Mouse (Mus musculus) intestine, embryonic 14.5 days (tissue): ENCODE data around the gene Pex16. TPM values are rescaled to one million over a fixed set of nuclear protein-coding genes. Genes with fewer than 3 reads are reported as not detected.

Experiments
- ATAC-seq: fragments of 200-750 bp; cut with Nextera tagmentation; replicated peaks from 2 replicates; pipeline ENCODE4 v1.8.0; 2017; ENCODE audit warnings: low read depth, moderate number of reproducible peaks, moderate TSS enrichment, moderate library complexity; ENCODE audit not compliant: low FRiP score, low TSS enrichment
- DNase-seq: peaks from one replicate; pipeline ENCODE4 v3.0.0-alpha.2; 2018; ENCODE audit warnings: low spot score
- H3K27ac ChIP-seq: fragments of 300-500 bp; sonication (generic); 2 replicates; pipeline ENCODE4 v1.5.1; 2014; ENCODE audit warnings: low read depth, mild to moderate bottlenecking, control low read depth
- H3K27me3 ChIP-seq: fragments of 300-500 bp; sonication (generic); replicated peaks from 2 replicates; pipeline ENCODE4 v1.6.1; 2014; ENCODE audit warnings: low read length, control low read depth; ENCODE audit not compliant: control insufficient read depth, insufficient read depth
- H3K36me3 ChIP-seq: fragments of 300-500 bp; sonication (generic); 2 replicates; pipeline ENCODE4 v1.6.1; 2014; ENCODE audit warnings: low read length, control low read depth; ENCODE audit not compliant: control insufficient read depth, insufficient read depth
- H3K4me1 ChIP-seq: fragments of 300-500 bp; sonication (generic); replicated peaks from 2 replicates; pipeline ENCODE4 v1.6.1; 2014; ENCODE audit warnings: low read length, control low read depth, mixed read lengths; ENCODE audit not compliant: control insufficient read depth, insufficient read depth
- H3K4me2 ChIP-seq: fragments of 300-500 bp; sonication (generic); 2 replicates; pipeline ENCODE4 v1.6.1; 2014; ENCODE audit warnings: low read length
- H3K4me3 ChIP-seq: fragments of 300-500 bp; sonication (generic); 2 replicates; pipeline ENCODE4 v1.5.1; 2014; ENCODE audit warnings: low read depth, low read length, control low read depth, mixed read lengths
- H3K9ac ChIP-seq: fragments of 300-500 bp; sonication (generic); 2 replicates; pipeline ENCODE4 v1.6.1; 2014; ENCODE audit warnings: mild to moderate bottlenecking, low read length
- H3K9me3 ChIP-seq: fragments of 300-500 bp; sonication (generic); 2 replicates; pipeline ENCODE4 v1.6.1; 2016; ENCODE audit warnings: low read length, control low read depth; ENCODE audit not compliant: control insufficient read depth
- WGBS: fragments of 180-500 bp; shearing (Covaris S2); extraction: QIAGEN DNeasy Blood & Tissue Kit; methylation state at CpG from one replicate; pipeline ENCODE4 v1.1.7; 2014; 5-methylcytosine and 5-hydroxymethylcytosine counted together
- polyA plus RNA-seq: library from polyadenylated mRNA; unstranded; fragments of >200 nt; fragmentation: Nextera tagmentation; extraction: Ambion mirVana; gene quantifications from 2 replicates; pipeline ENCODE4 v1.2.1, GENCODE M21; 2014

Gene Pex16
- polyA plus RNA-seq, 1 experiment from 2014 or later = 27.9 TPM

GRCm38 (mm10) chr2:92347191-92347590 lies 27.3 kb upstream of the Pex16 start:
- Histone ChIP-seq H3K27me3 (no peaks in the 10 kb centered on the region), H3K27ac (no peak overlapping the region), H3K4me2 (no peak overlapping the region), H3K9ac (no peak overlapping the region), H3K36me3 (peaks cover 67% of the 10 kb centered on the region), H3K4me3 (no peak overlapping the region), H3K9me3 (no peaks in the 10 kb centered on the region), H3K4me1 (no peaks in the 10 kb centered on the region)
- ATAC-seq (no peak), DNase-seq (no peak)
- 83% methylated on average over 2 of the region's 2 CpGs for WGBS

- no peaks in the 10 kb centered on the region for H3K9me3 ChIP-seq
- H3K27ac ChIP-seq = no peak overlapping the region
- no peak overlapping the region for H3K4me2 ChIP-seq
- WGBS = 56% methylated on average over 6 of the region's 6 CpGs
- H3K4me1 ChIP-seq = no peaks in the 10 kb centered on the region
- H3K9ac ChIP-seq = no peak overlapping the region
- no peak overlapping the region for H3K4me3 ChIP-seq
- no peaks in the 10 kb centered on the region for H3K27me3 ChIP-seq
- H3K36me3 ChIP-seq = peaks cover 62% of the 10 kb centered on the region
- no peak for ATAC-seq
- no peak for DNase-seq
Measured at GRCm38 (mm10) chr2:92349589-92350425, 24.7 kb upstream of the Pex16 start.

DNA sequence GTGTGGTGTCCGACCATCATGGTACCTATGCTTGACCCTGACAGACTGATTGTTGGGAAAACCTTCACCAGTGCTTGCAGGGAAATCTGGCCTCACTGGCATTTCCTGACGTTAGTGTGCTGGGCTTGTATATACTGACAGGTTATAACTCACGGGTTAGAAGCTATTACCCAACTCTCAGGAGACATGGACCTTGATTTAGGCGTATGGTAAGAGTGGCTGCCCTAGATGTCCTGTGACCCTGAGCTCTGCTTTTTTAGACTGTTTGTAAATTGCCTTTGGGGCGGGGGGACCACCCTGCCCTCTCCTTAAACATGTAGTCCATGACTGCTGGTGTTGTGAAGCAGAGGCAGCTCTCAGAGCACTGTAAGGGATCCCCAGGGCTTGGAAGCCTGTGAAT lies 23.8 kb upstream of the Pex16 start:
- WGBS = 42% methylated on average over 5 of the region's 5 CpGs
- Histone ChIP-seq H3K4me1 (no peaks in the 10 kb centered on the region), H3K4me2 (no peak overlapping the region), H3K27me3 (no peaks in the 10 kb centered on the region), H3K9ac (no peak overlapping the region), H3K4me3 (no peak overlapping the region), H3K9me3 (no peaks in the 10 kb centered on the region), H3K36me3 (peaks cover 64% of the 10 kb centered on the region), H3K27ac (no peak overlapping the region)
- no peak for DNase-seq
- ATAC-seq = no peak

DNA sequence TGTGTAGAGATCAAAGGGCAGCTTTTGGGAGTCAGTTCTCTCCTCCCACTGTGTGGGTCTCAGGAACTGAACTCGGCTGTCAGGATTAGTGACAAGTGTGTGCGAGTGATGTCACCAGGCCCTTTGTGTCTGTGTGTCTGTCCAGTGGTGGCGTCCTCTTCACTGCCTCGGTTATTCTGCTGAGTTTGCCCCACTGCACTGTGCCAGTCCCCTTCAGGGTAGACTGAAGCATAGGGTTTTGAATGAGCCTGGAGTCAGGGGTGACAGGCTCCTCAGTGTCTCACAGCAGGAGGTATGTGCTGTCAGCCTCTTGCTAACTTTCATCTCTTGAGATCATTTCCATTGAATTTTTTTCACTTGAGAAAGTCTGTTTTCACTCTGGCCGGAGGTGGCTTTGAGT lies 21.1 kb upstream of the Pex16 start:
- no peak for DNase-seq
- Histone ChIP-seq H3K27ac (no peak overlapping the region), H3K9me3 (no peaks in the 10 kb centered on the region), H3K4me1 (no peaks in the 10 kb centered on the region), H3K4me3 (no peak overlapping the region), H3K27me3 (no peaks in the 10 kb centered on the region), H3K4me2 (no peak overlapping the region), H3K9ac (no peak overlapping the region), H3K36me3 (peaks cover 75% of the 10 kb centered on the region)
- WGBS = 86% methylated on average over 5 of the region's 5 CpGs
- ATAC-seq = no peak

- ATAC-seq (no peak), DNase-seq (no peak)
- no peak overlapping the region for H3K27ac ChIP-seq
- peaks cover 77% of the 10 kb centered on the region for H3K36me3 ChIP-seq
- H3K9ac ChIP-seq = no peak overlapping the region
- no peaks in the 10 kb centered on the region for H3K9me3 ChIP-seq
- no peak overlapping the region for H3K4me3 ChIP-seq
- no peaks in the 10 kb centered on the region for H3K27me3 ChIP-seq
- 43% methylated on average over 6 of the region's 6 CpGs for WGBS
- no peaks in the 10 kb centered on the region for H3K4me1 ChIP-seq
- no peak overlapping the region for H3K4me2 ChIP-seq
Measured at GRCm38 (mm10) chr2:92354224-92354623, 20.3 kb upstream of the Pex16 start.

GRCm38 (mm10) chr2:92359301-92359700 lies 15.2 kb upstream of the Pex16 start:
- 91% methylated on average over 2 of the region's 2 CpGs for WGBS
- H3K27me3 ChIP-seq = no peaks in the 10 kb centered on the region
- H3K9ac ChIP-seq = no peak overlapping the region
- no peak for DNase-seq
- H3K4me1 ChIP-seq = no peaks in the 10 kb centered on the region
- peaks cover 82% of the 10 kb centered on the region for H3K36me3 ChIP-seq
- H3K9me3 ChIP-seq = no peaks in the 10 kb centered on the region
- no peak for ATAC-seq
- H3K27ac ChIP-seq = no peak overlapping the region
- no peak overlapping the region for H3K4me2 ChIP-seq
- H3K4me3 ChIP-seq = no peak overlapping the region

- ATAC-seq (no peak), DNase-seq (no peak)
- Histone ChIP-seq H3K9me3 (no peaks in the 10 kb centered on the region), H3K4me3 (no peak overlapping the region), H3K4me1 (no peaks in the 10 kb centered on the region), H3K4me2 (no peak overlapping the region), H3K27me3 (no peaks in the 10 kb centered on the region), H3K9ac (no peak overlapping the region), H3K27ac (no peak overlapping the region), H3K36me3 (peaks cover 75% of the 10 kb centered on the region)
- WGBS = 73% methylated on average over 24 of the region's 25 CpGs
Measured at GRCm38 (mm10) chr2:92360186-92360823, 14.2 kb upstream of the Pex16 start.

DNA sequence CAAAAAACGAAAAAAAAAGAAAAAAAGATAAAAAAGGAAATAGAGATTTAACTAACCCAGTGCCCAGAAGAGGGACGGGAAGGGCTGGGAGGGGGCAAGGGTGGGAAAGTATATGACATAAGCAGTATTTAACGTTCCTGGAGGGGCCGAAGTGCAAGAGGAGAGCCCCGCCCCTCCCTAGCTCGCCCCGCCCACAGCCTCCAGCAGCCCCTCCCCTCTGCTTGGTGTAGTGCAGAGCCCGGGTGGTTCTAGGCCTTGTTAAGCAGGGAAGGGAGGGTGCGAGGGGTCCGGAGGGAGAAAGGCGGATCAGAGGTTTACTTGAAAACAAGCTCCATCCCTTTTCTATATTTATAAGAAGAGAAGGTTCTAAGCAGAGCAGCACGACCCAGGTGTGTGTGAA lies 13.6 kb upstream of the Pex16 start:
- H3K4me3 ChIP-seq = no peak overlapping the region
- H3K36me3 ChIP-seq = peaks cover 70% of the 10 kb centered on the region
- H3K9ac ChIP-seq = no peak overlapping the region
- H3K27ac ChIP-seq = no peak overlapping the region
- ATAC-seq = peak; percentile 66; the same call in 1 of the 2 replicates
- no peaks in the 10 kb centered on the region for H3K27me3 ChIP-seq
- H3K4me1 ChIP-seq = no peaks in the 10 kb centered on the region
- WGBS = 23% methylated on average over 12 of the region's 12 CpGs
- H3K4me2 ChIP-seq = no peak overlapping the region
- no peaks in the 10 kb centered on the region for H3K9me3 ChIP-seq
- no peak for DNase-seq

- no peak overlapping the region for H3K27ac ChIP-seq
- no peak overlapping the region for H3K9ac ChIP-seq
- H3K36me3 ChIP-seq = peaks cover 63% of the 10 kb centered on the region
- H3K27me3 ChIP-seq = no peaks in the 10 kb centered on the region
- 81% methylated on average over 8 of the region's 8 CpGs for WGBS
- ATAC-seq = no peak
- DNase-seq = no peak
- no peaks in the 10 kb centered on the region for H3K9me3 ChIP-seq
- no peak overlapping the region for H3K4me2 ChIP-seq
- no peaks in the 10 kb centered on the region for H3K4me1 ChIP-seq
- no peak overlapping the region for H3K4me3 ChIP-seq
Measured at GRCm38 (mm10) chr2:92361795-92362194, 12.7 kb upstream of the Pex16 start.
